Mouse (Mus musculus) frontal cortex, postnatal 10 days (tissue): ENCODE data around the gene Tmprss11d.
A peak's percentile ranks its signal among the peaks of the same experiment; 100 is the strongest.
"Not testable (repeated sequence)": the region's sequence is repeated elsewhere in the genome, so short reads cannot be mapped to it uniquely, and the experiment has no call there.

Experiments used
- DNase-seq, 2 experiments: peaks; one replicate each; pipeline ENCODE4 v3.0.0; 2022; ENCODE audit warnings: low spot score in 2 of 2, mixed read lengths in 1 of 2

The Tmprss11d gene

GRCm38 (mm10) chr5:86373320-86373719, at the start of gene Tmprss11d:
Tmprss11d (minus strand) TSS chr5:86373420.
- no peak for DNase-seq

DNA sequence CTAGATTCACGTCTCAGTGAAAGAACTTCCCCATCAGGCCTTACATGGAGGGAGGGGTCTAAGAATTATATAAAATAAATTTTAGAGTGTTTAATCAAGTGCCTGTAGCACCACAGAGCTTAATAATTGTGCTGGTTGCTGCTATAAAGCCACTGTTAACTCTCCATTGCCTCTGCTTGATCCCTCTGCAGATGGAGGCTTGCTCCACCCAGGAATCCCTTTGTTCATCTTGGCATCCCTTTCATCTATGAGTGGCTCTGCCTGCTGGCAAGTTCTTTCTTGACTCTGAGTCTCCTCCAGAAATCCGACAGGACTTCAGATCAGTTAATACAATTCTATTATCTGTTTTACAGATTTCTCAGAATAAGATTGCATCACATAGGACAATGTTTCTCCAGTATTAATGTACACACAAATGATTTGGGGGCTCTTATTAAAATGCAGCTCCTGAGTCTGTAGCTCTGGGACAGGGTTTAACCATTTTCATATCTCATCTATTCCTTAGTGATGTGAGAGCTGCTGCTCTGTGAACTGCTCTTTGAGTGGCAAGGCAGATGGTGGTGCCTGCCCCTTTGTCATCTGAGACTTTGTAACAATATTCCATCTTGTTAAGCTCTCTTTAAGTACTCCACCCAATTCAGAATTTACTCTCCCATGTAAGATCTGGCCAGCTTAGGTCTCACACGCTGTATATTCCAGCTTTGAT, 48.3 kb upstream of the Tmprss11d start:
- no peak for DNase-seq

DNA sequence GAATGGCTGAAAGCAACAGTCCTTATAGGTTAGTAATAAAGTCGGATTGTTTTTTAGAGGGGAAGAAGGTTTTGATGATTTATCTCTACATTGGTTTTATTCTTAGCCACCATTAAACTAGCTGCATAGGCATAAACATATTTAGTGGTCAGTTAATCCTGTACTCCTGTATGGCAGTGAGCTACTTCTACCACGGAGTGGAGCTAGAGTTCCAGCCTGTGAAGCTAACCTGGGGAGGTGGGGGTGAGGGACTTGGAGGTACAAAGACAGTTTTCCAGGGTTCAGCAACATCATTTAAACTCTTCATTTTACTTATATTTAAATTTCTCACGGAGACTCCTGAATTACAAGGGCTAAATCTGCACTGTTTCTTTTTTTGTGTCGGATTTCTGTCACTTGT, 46.3 kb upstream of the Tmprss11d start:
- no peak for DNase-seq

DNA sequence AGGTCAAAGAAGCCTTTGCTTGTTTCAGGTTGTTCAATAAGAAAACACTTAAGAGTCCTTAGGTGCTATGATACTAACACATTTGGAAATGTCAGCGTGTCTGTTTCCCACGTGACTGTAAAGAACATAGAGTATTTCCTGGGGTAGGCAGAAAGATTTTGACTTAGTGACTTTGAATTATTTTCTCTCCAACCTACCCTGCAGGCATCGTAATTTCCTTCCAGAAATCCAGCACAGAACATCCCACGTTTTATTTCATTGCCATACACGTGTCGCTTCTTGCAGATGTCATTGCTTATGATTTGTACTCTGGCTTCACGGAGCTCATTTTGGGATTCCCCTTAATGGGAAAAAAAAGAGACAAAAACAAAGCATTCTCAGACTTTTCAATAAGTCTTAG, 41.1 kb upstream of the Tmprss11d start:
- no peak for DNase-seq

DNA sequence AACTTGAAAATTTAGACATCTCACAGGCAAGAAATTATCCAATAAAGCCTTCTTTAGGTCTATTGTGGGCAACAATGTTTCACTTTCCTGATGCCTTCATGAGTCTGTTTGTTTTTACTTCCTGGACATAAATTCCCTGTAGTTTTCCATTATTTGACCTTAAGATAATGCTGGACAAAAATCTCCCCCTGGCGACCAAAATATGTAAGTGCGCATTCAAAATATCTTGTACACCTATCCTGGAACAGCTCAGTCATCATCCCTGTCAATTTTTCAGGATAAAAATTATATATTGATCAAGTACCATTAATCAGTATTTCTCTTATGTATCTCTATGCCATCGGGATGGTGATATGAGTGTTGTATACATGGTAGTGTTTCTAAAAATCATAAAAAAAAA, 37.6 kb upstream of the Tmprss11d start:
- DNase-seq: no peak

DNA sequence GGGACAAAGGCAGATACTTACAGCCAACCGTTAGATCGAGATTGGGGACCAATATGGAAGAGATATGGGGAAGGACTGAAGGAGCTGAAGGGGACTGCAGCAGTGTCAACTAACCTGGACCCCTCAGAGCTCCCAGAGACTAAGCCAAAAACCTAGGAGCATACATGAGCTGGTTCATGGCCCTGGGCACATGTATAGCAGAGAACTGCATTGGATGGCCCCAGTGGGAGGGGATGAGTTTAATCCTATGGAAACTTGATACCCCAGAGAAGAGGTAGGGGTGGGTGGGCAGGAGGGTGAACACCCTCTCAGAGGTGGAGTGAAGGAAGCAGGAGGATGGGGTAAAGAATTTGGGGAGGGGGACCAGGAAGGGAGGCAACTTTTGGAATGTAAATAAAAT, 34.7 kb upstream of the Tmprss11d start:
- DNase-seq: no peak

GRCm38 (mm10) chr5:86407191-86407590, 34.0 kb upstream of the Tmprss11d start:
- DNase-seq: no peak

- no peak for DNase-seq
Measured at GRCm38 (mm10) chr5:86359412-86359985, 13.7 kb downstream of the Tmprss11d start.

DNA sequence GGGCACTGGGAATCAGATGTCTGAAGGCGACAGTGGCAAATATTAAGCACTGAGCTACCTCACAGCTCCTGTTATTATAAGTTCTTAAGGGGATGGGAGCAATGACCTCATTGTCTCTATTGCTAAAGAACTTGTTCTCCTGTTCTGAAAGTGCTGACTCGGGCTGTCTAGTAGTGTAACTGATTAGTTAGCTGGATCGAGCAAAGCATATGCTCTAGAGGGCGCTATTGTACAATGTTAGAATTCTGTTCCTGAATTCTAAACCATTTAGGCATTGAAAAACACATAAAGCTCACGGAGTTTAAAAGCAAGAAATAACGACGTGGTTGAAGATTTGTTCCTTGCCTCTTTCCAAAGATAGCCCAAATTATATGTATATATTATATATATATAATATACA, 20.3 kb downstream of the Tmprss11d start:
- peak in 1 of 2 experiments; percentile 13 for DNase-seq

DNA sequence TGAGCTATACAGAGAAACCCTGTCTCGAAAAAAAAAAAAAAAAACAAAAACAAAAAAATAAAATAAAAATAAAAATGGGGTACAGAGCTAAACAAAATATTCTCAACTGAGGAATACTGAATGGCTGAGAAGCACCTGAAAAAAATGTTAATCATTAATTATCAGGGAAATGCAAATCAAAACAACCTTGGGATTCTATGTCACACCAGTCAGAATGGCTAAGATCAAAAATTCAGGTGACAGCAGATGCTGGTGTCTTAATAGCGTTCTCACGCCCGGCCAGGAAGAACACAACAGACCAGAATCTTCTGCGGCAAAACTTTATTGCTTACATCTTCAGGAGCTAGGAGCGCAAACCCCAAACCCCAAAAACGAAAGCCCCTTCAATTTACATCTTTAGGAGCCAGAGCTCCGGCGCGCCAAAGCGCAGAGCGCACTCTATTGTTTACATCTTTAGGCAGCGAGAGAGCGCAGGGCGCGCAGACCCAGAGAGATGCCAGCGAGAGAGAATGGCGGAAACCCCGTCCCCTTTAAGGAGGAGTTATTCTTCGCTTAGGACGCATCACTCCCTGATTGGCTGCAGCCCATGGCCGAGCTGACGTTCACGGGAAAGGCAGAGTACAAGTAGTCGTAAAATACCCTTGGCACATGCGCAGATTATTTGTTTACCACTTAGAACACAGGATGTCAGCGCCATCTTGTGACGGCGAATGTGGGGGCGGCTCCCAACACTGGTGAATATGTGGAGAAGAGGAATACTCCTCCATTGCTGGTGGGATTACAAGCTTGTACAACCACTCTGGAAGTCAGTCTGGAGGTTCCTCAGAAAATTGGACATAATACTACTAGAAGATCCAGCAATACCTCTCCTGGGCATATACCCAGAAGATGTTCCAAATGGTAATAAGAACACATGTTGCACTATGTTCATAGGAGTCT, 54.9 kb downstream of the Tmprss11d start:
- not testable (repeated sequence) for DNase-seq

- DNase-seq: no peak
Measured at GRCm38 (mm10) chr5:86306116-86306515, 67.1 kb downstream of the Tmprss11d start.

- DNase-seq: no peak
Measured at GRCm38 (mm10) chr5:86303877-86304276, 69.3 kb downstream of the Tmprss11d start.

DNA sequence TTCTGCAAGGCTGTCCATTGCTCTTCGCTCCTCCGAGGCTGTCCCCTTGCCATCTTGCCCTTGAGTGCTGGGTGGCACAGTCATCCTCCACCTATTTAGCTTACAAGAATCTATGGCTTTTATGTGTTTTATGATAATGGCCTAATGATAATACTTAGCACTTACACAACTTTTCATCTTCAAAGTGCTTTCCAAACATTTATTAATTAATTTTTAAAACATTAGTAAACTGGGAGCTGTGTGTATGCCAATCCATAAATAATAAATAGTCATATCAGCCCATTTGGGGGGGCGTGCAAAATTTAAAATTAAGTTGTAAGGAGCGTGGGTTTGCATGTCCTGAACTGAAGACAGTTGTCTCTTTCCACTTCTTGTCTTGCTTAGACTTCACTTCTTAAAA, 84.0 kb downstream of the Tmprss11d start, which contains the start of gene Tmprss11c:
Gene Tmprss11c (minus strand): TSS at position 101 of the 400 bp plus-strand sequence.
- DNase-seq: no peak
